Mouse (Mus musculus) neural tube, embryonic 10.5 days (tissue): Measurements from ENCODE around the gene Rims3.

Experiments used
- DNase-seq: peaks from one replicate; pipeline ENCODE4 v3.0.0-alpha.2; 2017; ENCODE audit warnings: low spot score; ENCODE audit errors: extremely low spot score

The Rims3 gene

GRCm38 (mm10) chr4:120891960-120892359, 37.3 kb downstream of the Rims3 start:
- DNase-seq = no peak

- DNase-seq = no peak
Observed at GRCm38 (mm10) chr4:120892516-120892915, 37.9 kb downstream of the Rims3 start.

GRCm38 (mm10) chr4:120893656-120894401, 39.2 kb downstream of the Rims3 start:
- DNase-seq = no peak

- DNase-seq = no peak
Observed at GRCm38 (mm10) chr4:120894584-120894983, 40.0 kb downstream of the Rims3 start.

GRCm38 (mm10) chr4:120895226-120895625, 40.6 kb downstream of the Rims3 start:
- DNase-seq = no peak

- no peak for DNase-seq
Observed at GRCm38 (mm10) chr4:120895810-120896584, 41.4 kb downstream of the Rims3 start.

- DNase-seq = no peak
Observed at GRCm38 (mm10) chr4:120904533-120904932, 49.9 kb downstream of the Rims3 start.

- DNase-seq = no peak
Observed at GRCm38 (mm10) chr4:120905644-120906043, 51.0 kb downstream of the Rims3 start.

GRCm38 (mm10) chr4:120909558-120910150, 55.0 kb downstream of the Rims3 start:
- DNase-seq = peak; percentile 77

- no peak for DNase-seq
Observed at GRCm38 (mm10) chr4:120911086-120911485, 56.5 kb downstream of the Rims3 start.

GRCm38 (mm10) chr4:120912866-120913265, 58.2 kb downstream of the Rims3 start:
- DNase-seq = no peak

- no peak for DNase-seq
Observed at GRCm38 (mm10) chr4:120913443-120913842, 58.8 kb downstream of the Rims3 start.

- no peak for DNase-seq
Observed at GRCm38 (mm10) chr4:120913861-120914260, 59.2 kb downstream of the Rims3 start.

- DNase-seq = no peak
Observed at GRCm38 (mm10) chr4:120914501-120914900, 59.9 kb downstream of the Rims3 start.

GRCm38 (mm10) chr4:120921461-120921860, 66.8 kb downstream of the Rims3 start:
- no peak for DNase-seq

GRCm38 (mm10) chr4:120924554-120925299, 70.1 kb downstream of the Rims3 start, which contains the start of gene Exo5:
Gene Exo5, minus strand, starts transcription at chr4:120925017.
- DNase-seq = peak; percentile 94

GRCm38 (mm10) chr4:120925386-120925785, 70.8 kb downstream of the Rims3 start:
- DNase-seq = no peak

GRCm38 (mm10) chr4:120928686-120929085, 74.1 kb downstream of the Rims3 start:
- DNase-seq = no peak

GRCm38 (mm10) chr4:120930736-120931135, 76.1 kb downstream of the Rims3 start:
- DNase-seq = no peak

- no peak for DNase-seq
Observed at GRCm38 (mm10) chr4:120935006-120935405, 80.4 kb downstream of the Rims3 start.
